Mouse (Mus musculus): ENCODE data around the gene Spats2. TPM values are rescaled to one million over a fixed set of nuclear protein-coding genes. Genes with fewer than 3 reads are reported as not detected.

The Spats2 gene
- polyA plus RNA-seq, 1 experiment = 25.4 TPM

DNA sequence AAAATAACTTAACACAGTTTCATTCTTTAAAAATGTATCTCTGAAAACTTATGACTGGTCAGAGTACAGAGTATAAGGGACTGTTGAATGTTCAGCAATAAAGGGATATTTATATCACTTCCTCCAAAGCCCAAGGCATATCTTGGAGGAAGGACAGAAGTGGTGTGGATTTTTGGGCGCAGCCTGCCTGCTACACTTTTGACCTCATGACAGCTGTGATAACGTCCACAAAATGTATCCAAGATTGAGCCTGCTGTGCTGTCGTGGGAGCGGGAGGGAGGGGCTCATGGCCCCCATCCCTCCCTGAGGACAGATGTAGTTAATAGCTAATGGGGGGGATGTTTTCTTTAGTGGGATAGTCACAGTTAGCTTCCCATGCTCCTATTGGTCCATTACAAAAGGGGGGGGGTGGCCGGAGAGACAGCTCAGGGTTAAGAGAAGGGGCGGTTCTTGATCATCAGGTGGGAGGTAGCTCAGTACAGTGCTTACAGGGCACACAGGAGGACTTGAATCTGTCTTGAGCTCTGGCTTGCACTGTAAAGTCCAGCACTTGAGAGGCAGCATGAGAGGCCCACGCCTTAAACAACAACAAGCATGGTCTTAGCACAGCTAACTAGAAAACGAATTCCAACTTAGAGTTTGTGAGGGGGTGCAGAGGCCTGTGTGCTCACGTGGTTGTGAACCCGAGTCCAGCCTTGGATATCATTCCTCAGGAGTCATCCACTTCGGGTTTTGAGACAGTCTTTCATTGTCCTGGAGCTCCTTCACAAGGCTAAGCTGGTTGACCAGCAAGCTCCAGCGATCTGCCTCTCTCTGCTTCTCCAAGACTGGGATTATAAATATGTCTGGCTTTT, 38.0 kb downstream of the Spats2 start:
- Histone ChIP-seq H3ac (ENCODE audit: control insufficient read depth, insufficient read length, low read depth) (no peak overlapping the region), H3K36me3 (ENCODE audit: control insufficient read depth, insufficient read depth) (peaks cover 26% of the 10 kb centered on the region)
- TF ChIP-seq MYOG (IDR thresholded peaks at IDR 0.05; ENCODE audit: control insufficient read depth, extremely low read depth, insufficient read length) (no peak), FOSL1 (IDR thresholded peaks at IDR 0.05; ENCODE audit: insufficient read depth, low read length, poor library complexity, severe bottlenecking) (no peak), CEBPB (IDR thresholded peaks at IDR 0.05; ENCODE audit: low read depth) (no peak), MAX (IDR thresholded peaks at IDR 0.05) (no peak)

DNA sequence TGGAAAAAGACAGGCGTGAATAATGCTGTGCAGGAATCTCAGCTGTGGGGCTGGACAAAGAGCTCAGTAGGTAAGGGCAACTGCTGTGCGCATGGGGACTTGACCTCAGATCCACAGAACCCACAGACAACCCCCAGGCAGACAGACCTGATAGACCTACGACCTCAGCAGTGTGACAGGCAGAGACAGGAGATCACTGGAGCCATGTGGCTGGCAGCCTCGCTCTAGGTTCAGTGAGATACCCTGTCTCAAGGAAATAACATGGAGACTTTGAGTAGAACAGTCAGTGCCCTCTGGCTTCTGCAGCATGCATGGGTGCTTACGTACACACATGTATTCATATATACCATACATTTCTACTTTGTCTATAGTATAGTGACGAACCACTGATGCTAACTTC, 46.4 kb downstream of the Spats2 start:
- Histone ChIP-seq H3K79me2 (ENCODE audit: control insufficient read depth, insufficient read depth) (no peaks in the 10 kb centered on the region), H3K4me3 (ENCODE audit: insufficient read depth, poor library complexity, severe bottlenecking) (no peak overlapping the region), H3ac (ENCODE audit: control insufficient read depth, insufficient read length, low read depth) (no peak overlapping the region), H3K27me3 (ENCODE audit: control insufficient read depth, insufficient read depth, insufficient read length) (no peaks in the 10 kb centered on the region), H3K36me3 (ENCODE audit: control insufficient read depth, insufficient read depth) (peaks cover 47% of the 10 kb centered on the region), H3K79me3 (ENCODE audit: low read depth) (no peaks in the 10 kb centered on the region)
- no peak for TF ChIP-seq USF1 (IDR thresholded peaks at IDR 0.05; ENCODE audit: low read depth)

More for the DNA sequence above, 38.0 kb downstream of the Spats2 start:
- H3K79me2 ChIP-seq (ENCODE audit: control insufficient read depth, insufficient read depth) = no peaks in the 10 kb centered on the region
- H3K4me3 ChIP-seq (ENCODE audit: insufficient read depth, poor library complexity, severe bottlenecking) = no peak overlapping the region
- no peaks in the 10 kb centered on the region for H3K79me3 ChIP-seq (ENCODE audit: low read depth)
- no peaks in the 10 kb centered on the region for H3K27me3 ChIP-seq (ENCODE audit: control insufficient read depth, insufficient read depth, insufficient read length)

DNA sequence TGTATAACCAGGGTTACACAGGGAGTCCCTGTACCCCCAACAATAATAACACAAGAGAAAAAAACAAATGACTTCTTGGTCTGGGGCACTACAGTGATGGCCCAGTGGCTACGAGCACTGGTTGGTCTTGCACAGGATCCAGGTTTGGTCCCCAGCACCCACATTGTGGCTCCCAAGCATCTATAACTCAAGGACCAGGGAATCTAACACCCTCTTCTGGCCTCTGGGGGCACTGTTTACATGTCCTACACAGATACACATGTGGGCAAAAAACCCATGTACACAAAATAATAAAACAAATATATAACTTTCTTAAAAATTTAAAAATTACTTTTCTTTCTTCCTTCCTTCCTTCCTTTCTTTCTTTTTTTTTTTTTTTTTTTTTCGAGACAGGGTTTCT, 53.9 kb downstream of the Spats2 start:
- H3K79me2 ChIP-seq (ENCODE audit: control insufficient read depth, insufficient read depth) = no peaks in the 10 kb centered on the region
- peaks cover 76% of the 10 kb centered on the region for H3K36me3 ChIP-seq (ENCODE audit: control insufficient read depth, insufficient read depth)
- no peaks in the 10 kb centered on the region for H3K79me3 ChIP-seq (ENCODE audit: low read depth)
- no peak for TF ChIP-seq MYOG (IDR thresholded peaks at IDR 0.05; ENCODE audit: control insufficient read depth, extremely low read depth, insufficient read length)
- no peak for TF ChIP-seq FOSL1 (IDR thresholded peaks at IDR 0.05; ENCODE audit: insufficient read depth, low read length, poor library complexity, severe bottlenecking)
- no peak for TF ChIP-seq MAX (IDR thresholded peaks at IDR 0.05)
- no peaks in the 10 kb centered on the region for H3K27me3 ChIP-seq (ENCODE audit: control insufficient read depth, insufficient read depth, insufficient read length)
- H3K4me3 ChIP-seq (ENCODE audit: insufficient read depth, poor library complexity, severe bottlenecking) = no peak overlapping the region
- H3ac ChIP-seq (ENCODE audit: control insufficient read depth, insufficient read length, low read depth) = no peak overlapping the region

DNA sequence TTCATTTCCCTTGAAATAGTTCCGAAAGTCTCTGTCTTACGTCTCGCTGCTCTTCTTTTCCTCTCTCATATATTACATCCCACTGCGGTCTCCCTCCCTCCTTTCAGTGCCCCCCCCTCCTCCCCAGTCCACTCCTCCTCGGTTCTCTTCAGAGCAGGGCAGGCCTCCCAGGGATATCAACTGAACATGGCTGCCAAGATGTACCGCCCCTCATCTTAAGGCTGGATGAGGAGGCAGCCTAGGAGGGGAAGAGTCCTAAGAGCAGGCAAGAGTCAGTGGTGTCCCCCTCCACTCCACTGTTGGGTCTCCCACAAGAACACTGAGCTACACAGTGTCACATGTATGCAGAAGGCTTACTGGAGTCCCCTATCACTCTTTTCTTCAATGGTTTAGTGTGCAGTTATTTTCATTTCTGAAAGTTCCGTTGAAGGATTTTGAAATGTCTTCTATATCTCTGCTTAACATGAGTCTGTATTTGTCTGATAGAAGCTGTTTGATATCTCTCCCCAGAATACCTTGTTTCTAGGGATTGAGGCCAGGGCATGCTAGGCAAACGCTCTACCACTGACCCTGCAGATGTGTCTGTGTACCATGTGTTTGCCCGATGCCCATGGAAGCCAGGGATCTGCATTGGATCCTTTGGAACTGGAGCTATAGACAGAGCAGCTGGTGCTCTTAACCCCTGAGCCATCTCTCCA, 58.6 kb downstream of the Spats2 start:
- Histone ChIP-seq H3K27me3 (ENCODE audit: control insufficient read depth, insufficient read depth, insufficient read length) (no peaks in the 10 kb centered on the region), H3ac (ENCODE audit: control insufficient read depth, insufficient read length, low read depth) (no peak overlapping the region), H3K36me3 (ENCODE audit: control insufficient read depth, insufficient read depth) (peaks cover 67% of the 10 kb centered on the region), H3K4me3 (ENCODE audit: insufficient read depth, poor library complexity, severe bottlenecking) (no peak overlapping the region), H3K79me3 (ENCODE audit: low read depth) (no peaks in the 10 kb centered on the region), H3K79me2 (ENCODE audit: control insufficient read depth, insufficient read depth) (no peaks in the 10 kb centered on the region)
- TF ChIP-seq MAX (IDR thresholded peaks at IDR 0.05) (no peak), MYOD1 (IDR thresholded peaks at IDR 0.05; ENCODE audit: control insufficient read depth, insufficient read length, low read depth) (no peak), CTCF (IDR thresholded peaks at IDR 0.05; ENCODE audit: control insufficient read depth, insufficient read depth, insufficient read length) (no peak), CEBPB (IDR thresholded peaks at IDR 0.05; ENCODE audit: low read depth) (no peak), MYOG (IDR thresholded peaks at IDR 0.05; ENCODE audit: control insufficient read depth, extremely low read depth, insufficient read length) (no peak), USF1 (IDR thresholded peaks at IDR 0.05; ENCODE audit: low read depth) (no peak), FOSL1 (IDR thresholded peaks at IDR 0.05; ENCODE audit: insufficient read depth, low read length, poor library complexity, severe bottlenecking) (no peak)

DNA sequence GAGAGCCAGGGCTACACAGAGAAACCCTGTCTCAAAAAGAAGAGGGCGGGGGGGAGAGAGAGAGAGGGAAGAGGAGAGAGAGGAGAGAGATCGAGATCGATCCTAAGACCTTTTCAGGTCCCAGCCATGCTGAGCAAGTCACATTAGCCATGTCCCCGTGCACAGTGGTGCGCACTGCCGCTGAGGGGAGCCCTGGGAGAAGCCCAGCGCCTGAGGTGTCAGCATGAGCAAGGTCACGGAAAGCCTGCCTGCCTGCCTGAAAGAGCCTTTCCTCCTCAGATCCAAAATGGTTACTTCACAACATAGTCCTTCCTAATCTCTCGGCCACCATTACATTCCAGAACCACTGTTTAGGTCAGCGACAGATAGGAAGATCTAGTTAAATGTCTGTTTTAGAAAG, 68.6 kb downstream of the Spats2 start:
- Histone ChIP-seq H3K27me3 (ENCODE audit: control insufficient read depth, insufficient read depth, insufficient read length) (no peaks in the 10 kb centered on the region), H3ac (ENCODE audit: control insufficient read depth, insufficient read length, low read depth) (no peak overlapping the region), H3K79me3 (ENCODE audit: low read depth) (no peaks in the 10 kb centered on the region), H3K4me3 (ENCODE audit: insufficient read depth, poor library complexity, severe bottlenecking) (no peak overlapping the region), H3K79me2 (ENCODE audit: control insufficient read depth, insufficient read depth) (no peaks in the 10 kb centered on the region), H3K36me3 (ENCODE audit: control insufficient read depth, insufficient read depth) (peaks cover 17% of the 10 kb centered on the region)
- TF ChIP-seq CEBPB (IDR thresholded peaks at IDR 0.05; ENCODE audit: low read depth) = no peak
- no peak for TF ChIP-seq USF1 (IDR thresholded peaks at IDR 0.05; ENCODE audit: low read depth)
- no peak for TF ChIP-seq MYOD1 (IDR thresholded peaks at IDR 0.05; ENCODE audit: control insufficient read depth, insufficient read length, low read depth)
- TF ChIP-seq MAX (IDR thresholded peaks at IDR 0.05) = no peak
- TF ChIP-seq CTCF (IDR thresholded peaks at IDR 0.05; ENCODE audit: control insufficient read depth, insufficient read depth, insufficient read length) = no peak
- TF ChIP-seq FOSL1 (IDR thresholded peaks at IDR 0.05; ENCODE audit: insufficient read depth, low read length, poor library complexity, severe bottlenecking) = no peak

DNA sequence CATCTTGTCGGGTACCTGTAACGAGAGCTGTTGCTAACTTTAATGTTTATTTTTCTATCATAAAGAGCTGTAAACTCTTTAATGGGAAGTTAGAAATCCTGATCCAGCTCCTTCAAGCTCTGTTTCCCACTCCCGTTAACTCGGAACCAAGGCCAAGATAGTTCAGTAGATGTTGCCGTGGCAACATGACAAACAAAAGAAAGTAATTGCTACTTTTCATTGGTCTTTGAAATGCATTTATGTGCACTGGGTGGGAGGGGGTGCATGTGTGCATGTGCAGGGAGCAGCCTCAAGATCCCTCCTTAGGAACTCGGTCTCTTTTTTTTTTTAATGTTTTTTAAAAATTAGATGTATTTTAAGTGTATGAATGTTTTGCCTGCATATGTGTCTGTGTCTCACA, 69.3 kb downstream of the Spats2 start:
- Histone ChIP-seq H3K27me3 (ENCODE audit: control insufficient read depth, insufficient read depth, insufficient read length) (no peaks in the 10 kb centered on the region), H3ac (ENCODE audit: control insufficient read depth, insufficient read length, low read depth) (no peak overlapping the region), H3K4me3 (ENCODE audit: insufficient read depth, poor library complexity, severe bottlenecking) (no peak overlapping the region), H3K79me3 (ENCODE audit: low read depth) (no peaks in the 10 kb centered on the region), H3K79me2 (ENCODE audit: control insufficient read depth, insufficient read depth) (no peaks in the 10 kb centered on the region), H3K36me3 (ENCODE audit: control insufficient read depth, insufficient read depth) (peaks cover 20% of the 10 kb centered on the region)
- no peak for TF ChIP-seq FOSL1 (IDR thresholded peaks at IDR 0.05; ENCODE audit: insufficient read depth, low read length, poor library complexity, severe bottlenecking)
- TF ChIP-seq MYOD1 (IDR thresholded peaks at IDR 0.05; ENCODE audit: control insufficient read depth, insufficient read length, low read depth) = no peak
- TF ChIP-seq CTCF (IDR thresholded peaks at IDR 0.05; ENCODE audit: control insufficient read depth, insufficient read depth, insufficient read length) = no peak
- TF ChIP-seq MAX (IDR thresholded peaks at IDR 0.05) = no peak
- no peak for TF ChIP-seq USF1 (IDR thresholded peaks at IDR 0.05; ENCODE audit: low read depth)
- TF ChIP-seq CEBPB (IDR thresholded peaks at IDR 0.05; ENCODE audit: low read depth) = no peak
- no peak for TF ChIP-seq MYOG (IDR thresholded peaks at IDR 0.05; ENCODE audit: control insufficient read depth, extremely low read depth, insufficient read length)

Measured in C2C12 (cell line).